Mouse (Mus musculus): ENCODE results near the gene Tfpt. TPM values are rescaled to one million over a fixed set of nuclear protein-coding genes. Genes with fewer than 3 reads are reported as not detected.

Gene Tfpt
- polyA plus RNA-seq, 1 experiment from 2014 or later, result 14.6 TPM

DNA sequence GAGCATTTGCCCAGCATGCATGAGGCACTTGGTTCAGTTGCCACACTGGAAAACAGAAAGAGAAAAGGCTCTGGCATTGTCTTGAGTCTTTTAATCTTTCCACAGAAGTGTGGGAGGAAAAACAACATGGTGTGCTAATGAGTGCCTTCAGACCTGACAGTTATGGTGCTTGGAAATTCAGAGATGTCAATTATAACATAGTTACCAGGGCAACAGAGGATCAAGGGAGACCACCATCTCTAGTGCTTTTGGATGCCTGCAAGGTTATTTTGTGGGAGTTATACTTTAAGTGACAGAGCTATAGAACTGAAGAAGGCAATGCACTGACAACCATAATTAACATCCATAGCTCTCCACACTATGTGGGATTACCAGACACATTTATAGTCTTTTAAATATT lies 35.9 kb downstream of the Tfpt start:
- Histone ChIP-seq H3K27me3 (ENCODE audit: control insufficient read depth, insufficient read depth, low read length) (no peaks in the 10 kb centered on the region), H3K27ac (replicated peaks) (no peak overlapping the region)
- ATAC-seq (ENCODE audit: low FRiP score, low TSS enrichment), result no peak

DNA sequence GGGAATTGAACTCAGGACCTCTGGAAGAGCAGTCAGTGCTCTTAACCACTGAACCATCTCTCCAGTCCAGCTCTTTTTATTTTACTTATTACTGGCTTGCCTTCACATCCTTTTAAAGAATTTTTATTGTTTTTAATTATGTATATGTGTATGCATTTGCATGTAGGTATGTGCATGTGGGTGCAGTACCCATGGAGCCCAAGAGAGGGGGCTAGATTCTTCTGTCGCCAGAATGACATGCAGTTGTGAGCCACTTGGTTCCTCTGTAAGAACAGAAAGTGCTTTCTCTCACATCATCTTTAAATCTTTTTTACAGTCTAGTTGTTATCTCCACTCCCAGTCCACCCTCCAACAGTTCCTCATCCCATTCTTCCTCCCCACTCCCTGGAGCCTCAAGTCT lies 38.2 kb downstream of the Tfpt start:
- DNase-seq (ENCODE audit: low spot score) (no peak), ATAC-seq (ENCODE audit: low FRiP score, low TSS enrichment) (no peak)
- Histone ChIP-seq H3K4me3 (ENCODE audit: low read depth, low read length) (no peak overlapping the region), H3K36me3 (ENCODE audit: control insufficient read depth, insufficient read depth, low read length) (no peaks in the 10 kb centered on the region), H3K9me3 (ENCODE audit: control insufficient read depth, low read length) (no peaks in the 10 kb centered on the region), H3K27ac (replicated peaks) (no peak overlapping the region), H3K4me2 (replicated peaks; ENCODE audit: low read depth) (no peak overlapping the region), H3K27me3 (ENCODE audit: control insufficient read depth, insufficient read depth, low read length) (no peaks in the 10 kb centered on the region), H3K4me1 (replicated peaks; ENCODE audit: control insufficient read depth, insufficient read depth) (no peaks in the 10 kb centered on the region), H3K9ac (ENCODE audit: low read length) (no peak overlapping the region)
- WGBS, result 80% methylated on average over 1 of the region's 1 CpGs
- TF ChIP-seq EP300 (optimal IDR thresholded peaks at IDR 0.05) (no peak), CTCF (IDR thresholded peaks at IDR 0.05; ENCODE audit: low read depth) (0 out of 2 replicates have a peak, but pooled peaks have one; percentile 7)

More for the DNA sequence above, 35.9 kb downstream of the Tfpt start:
- TF ChIP-seq CTCF (IDR thresholded peaks at IDR 0.05; ENCODE audit: low read depth) (no peak), EP300 (optimal IDR thresholded peaks at IDR 0.05) (no peak)
- no peak for DNase-seq (ENCODE audit: low spot score)
- Histone ChIP-seq H3K36me3 (ENCODE audit: control insufficient read depth, insufficient read depth, low read length) (no peaks in the 10 kb centered on the region), H3K4me2 (replicated peaks; ENCODE audit: low read depth) (no peak overlapping the region), H3K9ac (ENCODE audit: low read length) (no peak overlapping the region), H3K9me3 (ENCODE audit: control insufficient read depth, low read length) (no peaks in the 10 kb centered on the region), H3K4me3 (ENCODE audit: low read depth, low read length) (no peak overlapping the region), H3K4me1 (replicated peaks; ENCODE audit: control insufficient read depth, insufficient read depth) (no peaks in the 10 kb centered on the region)

DNA sequence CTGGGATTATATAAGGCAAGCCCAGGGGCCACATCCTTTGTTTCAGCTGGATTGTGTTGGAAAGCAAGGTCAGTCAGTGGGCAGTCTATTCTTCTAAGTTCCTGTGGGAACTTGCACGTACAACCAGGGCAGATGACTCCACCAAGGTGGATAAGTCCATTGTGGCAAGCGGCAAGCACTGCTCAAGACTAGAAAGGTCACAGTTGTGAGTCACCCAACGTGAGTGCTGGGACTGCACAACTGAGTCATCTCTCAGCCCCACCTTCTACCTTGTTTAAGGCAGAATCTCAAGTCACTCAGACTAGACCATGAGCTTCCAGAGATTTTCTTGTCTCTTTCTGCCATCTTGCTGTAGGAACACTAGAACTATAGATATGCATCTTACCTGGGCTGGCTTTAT lies 39.2 kb downstream of the Tfpt start:
- ATAC-seq (ENCODE audit: low FRiP score, low TSS enrichment) (peak; percentile 64; the same call in 1 of the 2 replicates), DNase-seq (ENCODE audit: low spot score) (no peak)
- 70% methylated on average over 3 of the region's 3 CpGs for WGBS
- TF ChIP-seq CTCF (IDR thresholded peaks at IDR 0.05; ENCODE audit: low read depth) (no peak), EP300 (optimal IDR thresholded peaks at IDR 0.05) (no peak)
- Histone ChIP-seq H3K9ac (ENCODE audit: low read length) (no peak overlapping the region), H3K4me2 (replicated peaks; ENCODE audit: low read depth) (no peak overlapping the region), H3K36me3 (ENCODE audit: control insufficient read depth, insufficient read depth, low read length) (no peaks in the 10 kb centered on the region), H3K9me3 (ENCODE audit: control insufficient read depth, low read length) (no peaks in the 10 kb centered on the region), H3K27ac (replicated peaks) (no peak overlapping the region), H3K4me3 (ENCODE audit: low read depth, low read length) (no peak overlapping the region), H3K27me3 (ENCODE audit: control insufficient read depth, insufficient read depth, low read length) (no peaks in the 10 kb centered on the region), H3K4me1 (replicated peaks; ENCODE audit: control insufficient read depth, insufficient read depth) (no peaks in the 10 kb centered on the region)

DNA sequence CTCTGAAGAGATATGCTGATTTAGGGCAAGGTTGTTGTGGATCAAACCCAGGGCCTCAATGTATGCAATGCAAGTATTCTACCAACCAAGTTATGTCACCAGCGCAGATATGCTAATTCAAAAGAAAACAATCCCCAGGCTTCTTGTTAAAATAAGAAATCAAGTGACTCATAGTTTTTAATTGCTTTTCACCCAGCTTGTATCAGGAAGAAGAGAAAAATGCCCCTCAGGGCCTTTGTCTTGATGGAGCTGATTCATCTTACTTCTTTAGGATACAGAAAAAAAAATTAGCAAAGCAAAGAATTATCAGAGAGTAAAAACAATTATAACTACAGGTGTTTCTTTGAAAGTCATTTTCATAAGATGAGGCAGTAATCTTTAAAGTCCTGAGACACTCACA lies 42.4 kb downstream of the Tfpt start:
- TF ChIP-seq EP300 (optimal IDR thresholded peaks at IDR 0.05), result no peak
- TF ChIP-seq CTCF (IDR thresholded peaks at IDR 0.05; ENCODE audit: low read depth), result no peak
- Histone ChIP-seq H3K4me2 (replicated peaks; ENCODE audit: low read depth) (no peak overlapping the region), H3K9me3 (ENCODE audit: control insufficient read depth, low read length) (no peaks in the 10 kb centered on the region), H3K27ac (replicated peaks) (no peak overlapping the region), H3K9ac (ENCODE audit: low read length) (no peak overlapping the region), H3K27me3 (ENCODE audit: control insufficient read depth, insufficient read depth, low read length) (no peaks in the 10 kb centered on the region), H3K4me3 (ENCODE audit: low read depth, low read length) (no peak overlapping the region), H3K4me1 (replicated peaks; ENCODE audit: control insufficient read depth, insufficient read depth) (no peaks in the 10 kb centered on the region), H3K36me3 (ENCODE audit: control insufficient read depth, insufficient read depth, low read length) (no peaks in the 10 kb centered on the region)
- DNase-seq (ENCODE audit: low spot score), result no peak
- no peak for ATAC-seq (ENCODE audit: low FRiP score, low TSS enrichment)
- 70% methylated on average over 1 of the region's 1 CpGs for WGBS

DNA sequence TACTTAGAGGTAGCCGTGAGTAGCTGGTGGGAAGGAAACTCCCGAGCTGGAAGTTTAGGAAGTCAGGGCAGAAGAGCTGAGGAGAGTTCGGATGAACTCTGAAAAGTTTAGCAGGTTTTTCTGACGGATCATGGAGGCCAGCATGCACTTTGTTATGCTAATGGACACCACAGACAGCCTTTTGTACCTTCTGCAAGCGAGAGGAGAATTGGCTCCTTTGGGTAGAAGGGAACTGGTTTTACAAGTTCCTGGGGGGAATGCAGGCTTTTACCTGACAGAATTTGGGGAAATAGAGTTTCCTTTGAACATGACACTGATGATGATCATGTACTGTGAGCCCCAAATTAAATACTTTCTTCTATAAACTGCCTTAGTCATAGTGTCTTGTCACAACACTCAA lies 43.5 kb downstream of the Tfpt start:
- no peak overlapping the region for H3K9ac ChIP-seq (ENCODE audit: low read length)
- H3K4me1 ChIP-seq (replicated peaks; ENCODE audit: control insufficient read depth, insufficient read depth), result no peaks in the 10 kb centered on the region
- no peaks in the 10 kb centered on the region for H3K9me3 ChIP-seq (ENCODE audit: control insufficient read depth, low read length)
- no peaks in the 10 kb centered on the region for H3K27me3 ChIP-seq (ENCODE audit: control insufficient read depth, insufficient read depth, low read length)
- TF ChIP-seq CTCF (IDR thresholded peaks at IDR 0.05; ENCODE audit: low read depth) (no peak), EP300 (optimal IDR thresholded peaks at IDR 0.05) (no peak)
- ATAC-seq (ENCODE audit: low FRiP score, low TSS enrichment), result no peak
- no peaks in the 10 kb centered on the region for H3K36me3 ChIP-seq (ENCODE audit: control insufficient read depth, insufficient read depth, low read length)
- no peak overlapping the region for H3K27ac ChIP-seq (replicated peaks)
- H3K4me2 ChIP-seq (replicated peaks; ENCODE audit: low read depth), result no peak overlapping the region
- H3K4me3 ChIP-seq (ENCODE audit: low read depth, low read length), result no peak overlapping the region
- DNase-seq (ENCODE audit: low spot score), result no peak
- 7% methylated on average over 5 of the region's 5 CpGs for WGBS

DNA sequence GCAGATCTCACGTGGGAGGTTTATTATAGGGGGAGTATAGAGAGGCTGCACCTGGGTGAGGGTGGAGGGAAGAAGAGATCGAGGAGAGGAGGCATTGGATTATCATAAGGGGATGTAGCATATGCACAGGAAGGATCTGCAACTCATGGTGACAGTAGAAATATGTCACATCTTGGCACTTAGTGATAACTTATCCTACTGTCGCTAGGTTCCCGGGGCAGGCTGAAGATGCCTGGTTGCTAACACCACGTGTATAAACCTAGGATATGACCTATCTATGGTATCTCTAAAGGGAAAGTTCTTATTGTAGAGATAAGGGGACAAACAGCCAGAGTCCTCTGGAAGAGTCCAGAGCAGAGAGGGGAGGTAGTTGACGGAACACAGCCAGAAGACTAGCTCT lies 44.0 kb downstream of the Tfpt start:
- Histone ChIP-seq H3K36me3 (ENCODE audit: control insufficient read depth, insufficient read depth, low read length) (no peaks in the 10 kb centered on the region), H3K27me3 (ENCODE audit: control insufficient read depth, insufficient read depth, low read length) (no peaks in the 10 kb centered on the region), H3K27ac (replicated peaks) (no peak overlapping the region), H3K9ac (ENCODE audit: low read length) (no peak overlapping the region), H3K4me3 (ENCODE audit: low read depth, low read length) (no peak overlapping the region), H3K4me2 (replicated peaks; ENCODE audit: low read depth) (no peak overlapping the region), H3K4me1 (replicated peaks; ENCODE audit: control insufficient read depth, insufficient read depth) (no peaks in the 10 kb centered on the region), H3K9me3 (ENCODE audit: control insufficient read depth, low read length) (no peaks in the 10 kb centered on the region)
- no peak for ATAC-seq (ENCODE audit: low FRiP score, low TSS enrichment)
- TF ChIP-seq EP300 (optimal IDR thresholded peaks at IDR 0.05), result no peak
- DNase-seq (ENCODE audit: low spot score), result no peak
- 9% methylated on average over 6 of the region's 6 CpGs for WGBS
